Mouse (Mus musculus) CH12F3 (cell line): ENCODE results near the gene Rnf34.

Source experiments
- in situ Hi-C: fragments of 300-500 bp; cut with MboI; formaldehyde crosslinking; loops from 2 replicates; pipeline ENCODE4 v1.14.3; 2020; ENCODE audit warnings: low sequenced_read_pairs

Gene Rnf34

GRCm38 (mm10) chr5:122849521-122850318, at the start of gene Rnf34:
Rnf34 (plus strand) TSS chr5:122850048.
- in situ Hi-C loops = no loop called here

- in situ Hi-C loops = no loop called here
Observed at GRCm38 (mm10) chr5:122800345-122801010, 49.4 kb upstream of the Rnf34 start.

GRCm38 (mm10) chr5:122801684-122802083, 48.2 kb upstream of the Rnf34 start:
- in situ Hi-C loops = no loop called here

- in situ Hi-C loops = no loop called here
Observed at GRCm38 (mm10) chr5:122802706-122803105, 47.1 kb upstream of the Rnf34 start.

- in situ Hi-C loops = no loop called here
Observed at GRCm38 (mm10) chr5:122805503-122805902, 44.3 kb upstream of the Rnf34 start.

GRCm38 (mm10) chr5:122811364-122812079, 38.3 kb upstream of the Rnf34 start:
- in situ Hi-C loops = no loop called here

- in situ Hi-C loops = no loop called here
Observed at GRCm38 (mm10) chr5:122812699-122813098, 37.1 kb upstream of the Rnf34 start.

GRCm38 (mm10) chr5:122820777-122821523, 28.9 kb upstream of the Rnf34 start, which contains the start of gene Anapc5:
Anapc5 (minus strand) TSS chr5:122821339.
- in situ Hi-C loops = no loop called here

- in situ Hi-C loops = no loop called here
Observed at GRCm38 (mm10) chr5:122821524-122821885, 28.3 kb upstream of the Rnf34 start.

GRCm38 (mm10) chr5:122822441-122822840, 27.4 kb upstream of the Rnf34 start:
- in situ Hi-C loops = no loop called here

- in situ Hi-C loops = no loop called here
Observed at GRCm38 (mm10) chr5:122823976-122824375, 25.9 kb upstream of the Rnf34 start.

GRCm38 (mm10) chr5:122824450-122824849, 25.4 kb upstream of the Rnf34 start:
- in situ Hi-C loops = no loop called here

GRCm38 (mm10) chr5:122825099-122825498, 24.7 kb upstream of the Rnf34 start:
- in situ Hi-C loops = no loop called here

GRCm38 (mm10) chr5:122832536-122832935, 17.3 kb upstream of the Rnf34 start:
- in situ Hi-C loops = no loop called here

GRCm38 (mm10) chr5:122832996-122833395, 16.9 kb upstream of the Rnf34 start:
- in situ Hi-C loops = no loop called here

- in situ Hi-C loops = no loop called here
Observed at GRCm38 (mm10) chr5:122841126-122841525, 8.7 kb upstream of the Rnf34 start.

GRCm38 (mm10) chr5:122843799-122844198, 6.0 kb upstream of the Rnf34 start:
- in situ Hi-C loops = no loop called here

GRCm38 (mm10) chr5:122850319-122851002, 613 bp downstream of the Rnf34 start:
- in situ Hi-C loops = no loop called here

- in situ Hi-C loops = no loop called here
Observed at GRCm38 (mm10) chr5:122852611-122853010, 2.8 kb downstream of the Rnf34 start.

GRCm38 (mm10) chr5:122855858-122856257, 6.0 kb downstream of the Rnf34 start:
- in situ Hi-C loops = no loop called here
